Mouse (Mus musculus) megakaryocyte, embryonic 14.5 days (primary cell): ENCODE measurements around the gene Ranbp3.

Source experiments
- FLI1 ChIP-seq: IDR thresholded peaks from 2 replicates; pipeline ENCODE4 v1.6.1; 2012; ENCODE audit warnings: low read length, inconsistent platforms, mixed read lengths
- GATA1 ChIP-seq: IDR thresholded peaks from 3 replicates; pipeline ENCODE4 v1.6.1; 2012; ENCODE audit warnings: mixed read lengths, low read length, inconsistent platforms, borderline replicate concordance

GRCm38 (mm10) chr17:56673647-56674416, 738 bp downstream of the Ranbp3 start:
- TF ChIP-seq GATA1 (no peak), FLI1 (no peak)
